Mouse (Mus musculus): ENCODE data around the gene Gm12845.

DNA sequence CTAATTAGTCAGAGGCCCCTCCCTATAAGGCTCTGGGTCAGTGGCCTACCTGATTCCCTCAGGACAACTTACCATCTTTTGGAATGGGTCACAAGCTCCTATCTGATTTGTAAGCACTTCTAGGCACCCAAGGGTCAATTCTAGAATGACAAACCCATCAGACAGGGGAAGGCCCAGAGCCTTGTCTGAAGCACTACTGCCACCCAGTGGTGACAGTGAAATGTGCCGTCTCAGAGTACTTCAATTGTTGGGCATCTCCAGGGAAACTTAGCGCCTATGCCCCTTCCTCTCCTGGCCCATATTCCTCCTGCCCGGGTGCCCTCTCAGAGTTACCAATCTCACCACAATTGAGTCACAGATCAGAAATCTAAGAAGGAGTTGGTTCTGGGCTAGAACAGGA lies 47.3 kb upstream of the Gm12845 start:
- TF ChIP-seq POLR2A (IDR thresholded peaks at IDR 0.05; ENCODE audit: low read depth, low read length), result no peak
- peak; percentile 75; the same call in 1 of the 2 replicates for TF ChIP-seq CTCF (IDR thresholded peaks at IDR 0.05; ENCODE audit: extremely low read depth, insufficient read depth, insufficient read length, insufficient replicate concordance)
